Mouse (Mus musculus): ENCODE results near the gene Rad50.
A peak's percentile ranks its signal among the peaks of the same experiment; 100 is the strongest.

The Rad50 gene

GRCm38 (mm10) chr11:53706934-53707717 lies at the start of gene Rad50:
Gene Rad50 (minus strand): TSS chr11:53707319.
- DNase-seq: peak; percentile 78

- no peak for DNase-seq
Measured at GRCm38 (mm10) chr11:53755011-53755595, 48.0 kb upstream of the Rad50 start.

GRCm38 (mm10) chr11:53749716-53750352 lies 42.7 kb upstream of the Rad50 start:
- no peak for DNase-seq

- no peak for DNase-seq
Measured at GRCm38 (mm10) chr11:53749306-53749705, 42.2 kb upstream of the Rad50 start.

GRCm38 (mm10) chr11:53748614-53749013 lies 41.5 kb upstream of the Rad50 start:
- no peak for DNase-seq

- no peak for DNase-seq
Measured at GRCm38 (mm10) chr11:53747985-53748384, 40.9 kb upstream of the Rad50 start.

GRCm38 (mm10) chr11:53745260-53745659 lies 38.1 kb upstream of the Rad50 start:
- no peak for DNase-seq

- DNase-seq: no peak
Measured at GRCm38 (mm10) chr11:53742353-53742752, 35.2 kb upstream of the Rad50 start.

GRCm38 (mm10) chr11:53737573-53737946 lies 30.4 kb upstream of the Rad50 start:
- peak; percentile 41 for DNase-seq

GRCm38 (mm10) chr11:53736771-53737572 lies 29.9 kb upstream of the Rad50 start:
- peak; percentile 42 for DNase-seq

- DNase-seq: peak; percentile 67
Measured at GRCm38 (mm10) chr11:53735682-53736245, 28.6 kb upstream of the Rad50 start.

GRCm38 (mm10) chr11:53734970-53735681 lies 28.0 kb upstream of the Rad50 start:
- DNase-seq: no peak

GRCm38 (mm10) chr11:53734431-53734830 lies 27.3 kb upstream of the Rad50 start:
- no peak for DNase-seq

- DNase-seq: no peak
Measured at GRCm38 (mm10) chr11:53733824-53734223, 26.7 kb upstream of the Rad50 start.

GRCm38 (mm10) chr11:53732244-53732643 lies 25.1 kb upstream of the Rad50 start:
- DNase-seq: no peak

- no peak for DNase-seq
Measured at GRCm38 (mm10) chr11:53731457-53731856, 24.3 kb upstream of the Rad50 start.

- no peak for DNase-seq
Measured at GRCm38 (mm10) chr11:53720715-53721114, 13.6 kb upstream of the Rad50 start, which contains the start of gene Il5. Gene Il5 (plus strand): TSS chr11:53720794.

- no peak for DNase-seq
Measured at GRCm38 (mm10) chr11:53719701-53720100, 12.6 kb upstream of the Rad50 start.

- DNase-seq: no peak
Measured at GRCm38 (mm10) chr11:53707718-53708009, 545 bp upstream of the Rad50 start.

GRCm38 (mm10) chr11:53706236-53706933 lies 734 bp downstream of the Rad50 start:
- no peak for DNase-seq

GRCm38 (mm10) chr11:53699351-53699750 lies 7.8 kb downstream of the Rad50 start:
- DNase-seq: no peak

GRCm38 (mm10) chr11:53698521-53698920 lies 8.6 kb downstream of the Rad50 start:
- DNase-seq: no peak

Data from cerebellum, adult 8-10 months (tissue).